Mouse (Mus musculus) regulatory T cell (primary cell): ENCODE data around the gene March8.

Experiments
- in situ Hi-C: fragments of 300-600 bp; cut with MboI, MseI; formaldehyde crosslinking; loops from one replicate; pipeline ENCODE4 v1.15.1; 2025; ENCODE audit warnings: high pct_unique_total_duplicates

March8 gene

GRCm38 (mm10) chr6:116371500-116371899, 33.7 kb downstream of the March8 start:
- in situ Hi-C loops = no loop called here

- in situ Hi-C loops = no loop called here
Observed at GRCm38 (mm10) chr6:116374136-116374535, 36.3 kb downstream of the March8 start.

- in situ Hi-C loops = no loop called here
Observed at GRCm38 (mm10) chr6:116374618-116375017, 36.8 kb downstream of the March8 start.

GRCm38 (mm10) chr6:116378892-116379291, 41.1 kb downstream of the March8 start:
- in situ Hi-C loops = no loop called here

GRCm38 (mm10) chr6:116380157-116380556, 42.3 kb downstream of the March8 start:
- in situ Hi-C loops = no loop called here

GRCm38 (mm10) chr6:116381605-116382004, 43.8 kb downstream of the March8 start:
- in situ Hi-C loops = no loop called here

GRCm38 (mm10) chr6:116383582-116383981, 45.8 kb downstream of the March8 start:
- in situ Hi-C loops = no loop called here

GRCm38 (mm10) chr6:116385194-116386044, 47.6 kb downstream of the March8 start:
- in situ Hi-C loops = no loop called here

- in situ Hi-C loops = no loop called here
Observed at GRCm38 (mm10) chr6:116386045-116386415, 48.2 kb downstream of the March8 start.

GRCm38 (mm10) chr6:116386506-116386905, 48.7 kb downstream of the March8 start:
- in situ Hi-C loops = no loop called here

GRCm38 (mm10) chr6:116388068-116388467, 50.2 kb downstream of the March8 start:
- in situ Hi-C loops = no loop called here

- in situ Hi-C loops = no loop called here
Observed at GRCm38 (mm10) chr6:116389481-116389880, 51.7 kb downstream of the March8 start.

GRCm38 (mm10) chr6:116394916-116395648, 57.3 kb downstream of the March8 start:
- in situ Hi-C loops = no loop called here

GRCm38 (mm10) chr6:116397621-116398020, 59.8 kb downstream of the March8 start:
- in situ Hi-C loops = no loop called here

GRCm38 (mm10) chr6:116398136-116398535, 60.3 kb downstream of the March8 start:
- in situ Hi-C loops = no loop called here

- in situ Hi-C loops = no loop called here
Observed at GRCm38 (mm10) chr6:116401746-116402423, 64.1 kb downstream of the March8 start.

- in situ Hi-C loops = no loop called here
Observed at GRCm38 (mm10) chr6:116402426-116402825, 64.6 kb downstream of the March8 start.

GRCm38 (mm10) chr6:116405243-116405642, 67.4 kb downstream of the March8 start:
- in situ Hi-C loops = no loop called here

GRCm38 (mm10) chr6:116405715-116406114, 67.9 kb downstream of the March8 start:
- in situ Hi-C loops = no loop called here

GRCm38 (mm10) chr6:116406152-116406551, 68.3 kb downstream of the March8 start:
- in situ Hi-C loops = no loop called here

GRCm38 (mm10) chr6:116406680-116407079, 68.9 kb downstream of the March8 start:
- in situ Hi-C loops = no loop called here

- in situ Hi-C loops = no loop called here
Observed at GRCm38 (mm10) chr6:116407216-116407615, 69.4 kb downstream of the March8 start.
